Mouse (Mus musculus) testis, adult 2 months (tissue): ENCODE data around the gene Bicd2. TPM values are rescaled to one million over a fixed set of nuclear protein-coding genes. Genes with fewer than 3 reads are reported as not detected.

Source experiments
- H3K27ac ChIP-seq: fragments of 200-500 bp; 2 replicates; pipeline ENCODE4 v1.5.1; 2012; ENCODE audit warnings: low read depth, low read length; ENCODE audit not compliant: control insufficient read depth, insufficient read depth
- H3K27me3 ChIP-seq: fragments of 200-500 bp; 2 replicates; pipeline ENCODE4 v1.6.1; 2012; ENCODE audit warnings: mild to moderate bottlenecking, low read length, moderate library complexity; ENCODE audit not compliant: control insufficient read depth, insufficient read depth
- H3K36me3 ChIP-seq: fragments of 200-500 bp; 2 replicates; pipeline ENCODE4 v1.6.1; 2012; ENCODE audit warnings: mild to moderate bottlenecking, low read length; ENCODE audit not compliant: control insufficient read depth, insufficient read depth
- H3K4me1 ChIP-seq: fragments of 200-500 bp; 2 replicates; pipeline ENCODE4 v1.6.1; 2012; ENCODE audit warnings: low read length; ENCODE audit not compliant: control insufficient read depth, insufficient read depth
- H3K4me3 ChIP-seq: fragments of 200-500 bp; 2 replicates; pipeline ENCODE4 v1.5.1; 2012; ENCODE audit warnings: low read depth, mild to moderate bottlenecking, low read length, moderate library complexity, mixed read lengths; ENCODE audit not compliant: control insufficient read depth
- CTCF ChIP-seq: fragments of 200-500 bp; IDR thresholded peaks from 2 replicates; pipeline ENCODE4 v1.5.1; 2012; ENCODE audit warnings: low read depth, mild to moderate bottlenecking, inconsistent platforms, low read length, moderate library complexity; ENCODE audit not compliant: control insufficient read depth, insufficient read depth, insufficient replicate concordance
- POLR2A ChIP-seq: fragments of 200-500 bp; IDR thresholded peaks from 2 replicates; pipeline ENCODE4 v1.6.1; 2012; ENCODE audit warnings: low read depth, mild to moderate bottlenecking, inconsistent platforms, low read length, moderate library complexity; ENCODE audit not compliant: control insufficient read depth
- polyA plus RNA-seq: library from polyadenylated mRNA; depleted of rRNA; stranded (reverse); fragments of >200 nt; gene quantifications from 2 replicates; pipeline ENCODE4 v1.2.3, GENCODE M21; 2012

Bicd2 gene
- polyA plus RNA-seq, 1 experiment = 42.8 TPM

DNA sequence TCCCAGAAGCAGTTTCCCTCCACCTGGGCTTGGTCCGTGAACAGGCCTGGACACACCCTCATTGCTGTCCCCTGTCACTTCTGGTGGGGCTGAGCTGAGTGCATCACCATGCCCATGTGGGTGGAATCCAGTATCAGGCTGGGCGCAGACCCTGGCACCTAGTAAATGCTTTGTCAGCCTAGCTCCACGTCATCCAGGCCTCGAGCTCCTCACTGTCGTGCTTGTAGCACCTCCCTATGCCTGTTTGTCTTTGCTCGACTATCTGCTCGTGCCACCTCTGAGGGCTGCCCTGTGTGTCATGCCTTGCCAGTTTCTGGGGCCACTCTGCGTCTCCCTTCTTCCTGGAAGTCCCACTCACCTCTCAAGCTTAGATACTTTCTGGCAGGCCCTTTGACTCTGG lies 3.2 kb downstream of the Bicd2 start:
- Histone ChIP-seq H3K4me1 (peaks cover 14% of the 10 kb centered on the region), H3K36me3 (no peaks in the 10 kb centered on the region), H3K27me3 (no peaks in the 10 kb centered on the region), H3K27ac (no peak overlapping the region), H3K4me3 (peak overlapping the region; percentile 17; the same call in 1 of the 2 replicates)
- TF ChIP-seq POLR2A (no peak), CTCF (no peak)

DNA sequence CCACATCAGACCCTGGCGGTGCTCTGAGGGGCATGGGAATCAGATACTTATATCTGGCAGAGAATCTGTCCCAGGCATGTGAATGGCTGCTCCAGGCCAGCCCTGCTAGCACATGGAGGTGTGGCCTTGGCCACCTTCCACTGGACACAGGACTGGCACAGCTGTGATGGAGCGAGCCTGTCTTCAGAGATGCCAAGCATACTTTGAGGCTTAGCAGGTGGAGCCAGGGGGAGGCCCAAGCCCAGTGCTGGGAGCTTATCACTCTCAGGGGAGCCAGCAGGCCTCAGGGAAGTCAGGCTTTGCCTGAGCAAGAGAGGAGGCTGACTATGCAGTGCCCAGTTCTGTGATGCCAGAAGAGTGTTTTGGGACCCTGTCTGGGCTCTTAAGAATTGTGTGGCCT lies 4.1 kb downstream of the Bicd2 start:
- TF ChIP-seq CTCF (no peak), POLR2A (no peak)
- Histone ChIP-seq H3K4me3 (no peak overlapping the region), H3K4me1 (peaks cover 13% of the 10 kb centered on the region), H3K27me3 (no peaks in the 10 kb centered on the region), H3K36me3 (no peaks in the 10 kb centered on the region), H3K27ac (no peak overlapping the region)

DNA sequence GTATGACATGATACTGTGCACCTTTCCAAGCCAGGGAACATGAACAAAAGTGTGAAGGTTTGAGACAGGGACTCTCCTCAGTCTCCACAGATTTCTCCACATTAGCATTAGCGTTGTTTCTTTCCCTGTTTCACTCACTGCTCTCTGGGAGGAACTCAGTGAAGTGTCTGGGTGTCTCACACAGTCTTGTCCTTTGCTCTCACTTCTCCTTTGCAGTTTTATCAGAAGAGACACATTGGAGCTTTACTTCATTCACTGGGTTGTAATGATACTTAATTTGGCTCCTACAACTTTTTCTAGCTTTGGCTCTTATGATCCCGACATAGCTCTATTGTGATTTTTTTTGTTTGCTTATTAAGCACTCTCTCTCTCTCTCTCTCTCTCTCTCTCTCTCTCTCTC lies 7.1 kb downstream of the Bicd2 start:
- TF ChIP-seq CTCF = no peak
- no peak for TF ChIP-seq POLR2A
- Histone ChIP-seq H3K27me3 (no peaks in the 10 kb centered on the region), H3K36me3 (no peaks in the 10 kb centered on the region), H3K27ac (no peak overlapping the region), H3K4me1 (peaks cover 3% of the 10 kb centered on the region; the same call in 1 of the 2 replicates), H3K4me3 (no peak overlapping the region)

DNA sequence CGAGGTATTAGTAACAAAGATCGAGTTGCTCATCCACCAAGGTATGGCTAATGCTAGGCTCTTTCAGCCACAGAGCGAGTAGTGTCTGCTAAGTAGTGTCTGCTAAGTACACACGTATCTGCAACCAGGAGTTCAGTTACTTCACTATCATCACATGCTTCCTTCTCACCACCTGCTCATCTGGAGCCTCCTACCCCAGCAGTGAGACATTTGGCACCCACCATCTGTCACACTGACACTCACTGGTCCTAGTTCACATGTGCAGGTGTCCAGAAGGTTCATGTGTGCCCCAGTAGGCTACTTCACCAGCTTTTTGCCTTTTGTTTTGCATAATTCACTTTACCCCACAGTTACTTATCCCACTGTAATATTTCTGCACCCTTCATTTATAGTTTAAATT lies 8.0 kb downstream of the Bicd2 start:
- no peaks in the 10 kb centered on the region for H3K36me3 ChIP-seq
- TF ChIP-seq CTCF = no peak
- no peak for TF ChIP-seq POLR2A
- H3K27ac ChIP-seq = no peak overlapping the region
- no peak overlapping the region for H3K4me3 ChIP-seq
- H3K27me3 ChIP-seq = no peaks in the 10 kb centered on the region
- peaks cover 3% of the 10 kb centered on the region; the same call in 1 of the 2 replicates for H3K4me1 ChIP-seq

DNA sequence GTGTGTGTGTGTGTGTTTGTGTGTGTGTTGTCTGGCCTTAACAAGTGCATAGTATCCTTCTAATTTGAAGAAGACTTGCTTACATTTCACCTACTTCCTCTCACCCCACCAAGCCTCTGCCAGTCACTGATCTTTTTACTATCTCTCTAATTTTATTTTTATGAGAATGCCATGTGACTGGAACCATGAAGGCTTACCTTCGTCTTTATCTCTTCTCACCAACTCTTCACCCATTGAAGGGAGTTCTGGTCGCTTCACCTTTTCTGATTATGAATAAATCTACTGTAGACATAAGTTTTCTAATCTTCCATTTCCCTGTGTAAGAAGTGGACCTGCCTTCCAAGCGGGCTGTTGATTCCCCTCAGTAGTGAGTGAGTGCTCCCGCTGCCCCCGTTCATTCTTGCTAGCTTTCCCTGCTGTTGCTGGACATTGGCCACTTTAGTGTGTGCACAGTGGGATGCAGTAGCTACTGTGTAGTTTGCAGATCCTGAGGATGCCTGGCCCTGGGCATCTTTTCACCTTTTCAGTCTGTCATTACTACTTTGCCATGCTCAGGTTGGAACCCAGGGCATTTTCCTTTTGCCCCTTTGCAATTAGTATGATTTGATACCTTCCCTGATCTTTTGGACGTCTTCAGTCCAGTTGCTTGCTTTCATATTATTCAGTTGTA lies 8.6 kb downstream of the Bicd2 start:
- no peak overlapping the region for H3K27ac ChIP-seq
- H3K4me1 ChIP-seq = no peaks in the 10 kb centered on the region
- H3K36me3 ChIP-seq = no peaks in the 10 kb centered on the region
- no peaks in the 10 kb centered on the region for H3K27me3 ChIP-seq
- H3K4me3 ChIP-seq = no peak overlapping the region
- no peak for TF ChIP-seq POLR2A
- TF ChIP-seq CTCF = no peak

DNA sequence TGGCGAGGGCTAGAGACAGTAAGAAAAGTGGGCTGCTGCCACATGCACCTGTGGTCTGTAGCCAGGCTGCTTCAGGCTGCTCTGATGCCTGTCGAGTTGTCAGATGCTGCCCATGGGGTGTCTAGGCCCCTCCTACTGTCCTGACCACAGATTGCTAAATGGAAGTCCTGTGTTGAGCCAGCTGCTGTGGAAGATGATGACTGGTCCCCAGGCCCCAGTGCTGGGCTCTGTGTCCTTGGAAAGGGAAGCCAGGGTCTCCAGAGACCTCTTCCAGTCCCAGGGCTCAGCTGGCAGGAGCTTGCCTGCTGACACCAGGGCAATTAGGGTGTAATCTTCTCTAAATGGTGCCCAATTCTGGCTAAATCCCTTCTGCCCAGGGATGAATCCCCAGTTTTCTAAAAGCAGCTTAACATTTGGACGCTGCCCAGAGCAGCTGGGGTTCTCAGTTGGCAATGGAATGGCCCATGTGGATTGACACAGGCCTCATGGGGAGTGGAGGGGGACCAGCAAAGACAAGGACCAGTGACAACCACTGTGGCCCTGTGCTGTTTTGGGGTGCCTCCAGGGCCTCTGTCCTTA lies 11.3 kb downstream of the Bicd2 start:
- TF ChIP-seq CTCF (no peak), POLR2A (no peak)
- Histone ChIP-seq H3K36me3 (no peaks in the 10 kb centered on the region), H3K27ac (no peak overlapping the region), H3K27me3 (no peaks in the 10 kb centered on the region), H3K4me1 (no peaks in the 10 kb centered on the region), H3K4me3 (no peak overlapping the region)

DNA sequence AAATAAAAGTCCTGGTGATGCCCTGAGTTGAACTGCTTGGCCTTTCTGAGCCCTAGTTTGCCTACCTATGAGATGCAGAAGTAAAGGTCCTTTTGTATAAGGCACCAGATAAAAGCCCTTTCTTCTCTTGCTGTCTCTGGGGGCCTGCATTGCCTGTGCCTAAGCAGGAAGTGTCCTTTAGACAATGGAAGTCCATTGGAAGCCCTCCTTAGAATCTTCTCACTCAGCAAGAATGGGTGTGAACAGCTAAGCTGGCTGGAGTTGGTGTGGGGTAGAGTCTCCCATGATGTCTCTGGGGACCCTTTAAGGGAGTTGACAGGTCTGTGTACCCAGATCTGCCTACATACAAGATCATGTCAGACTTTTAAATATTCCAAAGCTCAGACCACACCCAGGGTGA lies 12.0 kb downstream of the Bicd2 start:
- no peak overlapping the region for H3K4me3 ChIP-seq
- no peaks in the 10 kb centered on the region for H3K36me3 ChIP-seq
- no peak overlapping the region for H3K27ac ChIP-seq
- no peaks in the 10 kb centered on the region for H3K27me3 ChIP-seq
- TF ChIP-seq CTCF (no peak), POLR2A (no peak)
- H3K4me1 ChIP-seq = no peaks in the 10 kb centered on the region

DNA sequence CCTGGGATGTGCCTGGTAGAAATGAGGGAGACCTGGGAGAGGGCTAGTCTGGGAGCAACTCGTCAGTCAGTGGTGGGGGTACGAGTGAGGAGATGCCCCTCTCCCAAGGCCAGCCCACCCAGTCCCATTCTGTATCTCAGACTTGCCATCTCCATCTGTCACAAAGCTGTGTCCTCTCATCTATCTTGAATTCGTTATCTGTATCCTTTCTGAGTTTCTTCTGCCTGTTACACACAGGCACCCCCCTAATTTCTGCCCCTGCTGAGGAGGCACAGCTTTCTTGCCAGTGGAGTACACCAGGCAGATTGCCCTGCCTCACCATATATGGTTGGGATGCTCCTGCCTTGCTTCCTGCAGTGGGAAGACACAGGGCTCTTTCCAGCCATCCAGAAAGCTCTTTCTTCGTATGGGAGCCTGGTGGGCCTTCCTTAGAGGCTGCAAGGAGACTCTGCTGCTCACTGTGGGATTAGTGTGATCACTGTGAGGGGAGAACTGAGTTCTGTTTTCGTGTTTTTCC lies 12.7 kb downstream of the Bicd2 start:
- Histone ChIP-seq H3K4me1 (no peaks in the 10 kb centered on the region), H3K4me3 (no peak overlapping the region), H3K27ac (no peak overlapping the region), H3K27me3 (no peaks in the 10 kb centered on the region), H3K36me3 (no peaks in the 10 kb centered on the region)
- TF ChIP-seq CTCF (no peak), POLR2A (no peak)
